Mouse (Mus musculus) CD8-positive naive resting alpha-beta T cell, adult 57 days (primary cell): Measurements from ENCODE around the gene Rab27a. TPM values are rescaled to one million over a fixed set of nuclear protein-coding genes. Genes with fewer than 3 reads are reported as not detected.

ENCODE experiments used
- total RNA-seq: library from RNA; stranded (reverse); gene quantifications from one replicate; pipeline ENCODE4 v1.2.4, GENCODE M21; 2023

The Rab27a gene
- 37.5 TPM for total RNA-seq

GRCm38 (mm10) chr9:73044146-73045079 is at the start of gene Rab27a:
Gene Rab27a, plus strand, starts transcription at chr9:73044854.

GRCm38 (mm10) chr9:73040080-73040479 is 4.6 kb upstream of the Rab27a start, which contains the start of gene Pigb:
Gene Pigb, minus strand, starts transcription at chr9:73040378.

GRCm38 (mm10) chr9:73101536-73101935 is 56.9 kb downstream of the Rab27a start, which contains the start of gene Khdc3:
Gene Khdc3, plus strand, starts transcription at chr9:73101836.

GRCm38 (mm10) chr9:73102181-73102580 is 57.5 kb downstream of the Rab27a start, which contains the start of gene Gm20509:
Gene Gm20509, plus strand, starts transcription at chr9:73102470.

GRCm38 (mm10) chr9:73112919-73113906 is 68.6 kb downstream of the Rab27a start, which contains the start of gene Rsl24d1:
Gene Rsl24d1, plus strand, starts transcription at chr9:73113426.

Other genes starting within 250 kb of the Rab27a start
- gene Prtg, start 238.0 kb upstream of the Rab27a start, total RNA-seq: 0.31 TPM
- gene Pygo1, start 119.2 kb upstream of the Rab27a start, total RNA-seq: not detected
- 4.0 TPM for gene Dyx1c1, start 86.1 kb upstream of the Rab27a start, total RNA-seq
- not detected for gene Gm44503, start 86.0 kb upstream of the Rab27a start, total RNA-seq
- 6.6 TPM for gene Ccpg1os, start 59.5 kb upstream of the Rab27a start, total RNA-seq
- gene Ccpg1, start 59.4 kb upstream of the Rab27a start, total RNA-seq: 135 TPM
- 13.0 TPM for gene Pigb, start 4.5 kb upstream of the Rab27a start, total RNA-seq
- 5.0 TPM for gene Khdc3, start 57.0 kb downstream of the Rab27a start, total RNA-seq
- gene Gm20509, start 57.6 kb downstream of the Rab27a start, total RNA-seq: not detected
- 62.8 TPM for gene Rsl24d1, start 68.6 kb downstream of the Rab27a start, total RNA-seq